Mouse (Mus musculus): ENCODE data around the gene Cym. TPM values are rescaled to one million over a fixed set of nuclear protein-coding genes. Genes with fewer than 3 reads are reported as not detected.

Gene Cym
- polyA plus RNA-seq, 1 experiment from 2014 or later, result 0.27 TPM

DNA sequence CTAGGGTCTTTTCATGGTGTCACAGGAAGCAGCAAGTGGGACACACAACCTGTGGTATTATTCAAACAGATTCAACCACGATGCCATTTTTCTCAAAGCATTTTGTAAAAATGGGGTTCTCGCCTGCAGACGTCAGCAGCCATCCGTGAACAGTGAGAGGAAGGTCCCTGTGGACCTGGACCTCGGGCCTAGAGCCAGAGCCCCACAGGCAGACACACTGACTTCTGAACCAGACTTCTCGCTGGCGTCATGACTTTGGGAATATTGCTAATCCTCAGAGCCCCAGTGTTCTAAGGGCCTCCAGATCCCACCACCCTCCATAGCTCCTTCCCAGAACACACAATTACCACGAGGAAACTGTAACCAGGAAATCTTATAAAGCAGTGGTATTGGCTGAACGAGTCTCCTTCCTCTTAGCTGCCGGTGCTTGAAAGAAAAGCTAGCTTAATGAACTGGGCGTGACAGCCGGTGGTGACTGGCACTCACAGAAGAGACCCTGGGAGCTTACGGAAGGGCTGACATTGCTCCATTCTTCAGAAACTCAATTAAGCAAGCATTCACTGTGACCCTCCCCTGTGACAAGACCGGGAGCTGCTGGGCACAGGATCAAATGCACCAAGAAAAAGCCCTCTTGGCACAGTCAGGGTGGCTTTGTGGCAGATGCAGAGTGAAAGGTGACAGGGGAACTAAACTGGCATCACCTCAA, 20.0 kb upstream of the Cym start:
- Histone ChIP-seq H3K9me3 (no peaks in the 10 kb centered on the region), H3K4me3 (no peak overlapping the region), H3K4me2 (peak overlapping the region; percentile 6; the same call in 1 of the 2 replicates), H3K36me3 (replicated peaks) (no peaks in the 10 kb centered on the region), H3K9ac (no peak overlapping the region), H3K4me1 (peaks cover 8% of the 10 kb centered on the region; the same call in 1 of the 2 replicates), H3K27me3 (replicated peaks) (no peaks in the 10 kb centered on the region), H3K27ac (no peak overlapping the region)
- 19% methylated on average over 14 of the region's 14 CpGs for WGBS
- ATAC-seq (replicated peaks), result 0 out of 2 replicates have a peak, but pooled peaks have one; percentile 48

DNA sequence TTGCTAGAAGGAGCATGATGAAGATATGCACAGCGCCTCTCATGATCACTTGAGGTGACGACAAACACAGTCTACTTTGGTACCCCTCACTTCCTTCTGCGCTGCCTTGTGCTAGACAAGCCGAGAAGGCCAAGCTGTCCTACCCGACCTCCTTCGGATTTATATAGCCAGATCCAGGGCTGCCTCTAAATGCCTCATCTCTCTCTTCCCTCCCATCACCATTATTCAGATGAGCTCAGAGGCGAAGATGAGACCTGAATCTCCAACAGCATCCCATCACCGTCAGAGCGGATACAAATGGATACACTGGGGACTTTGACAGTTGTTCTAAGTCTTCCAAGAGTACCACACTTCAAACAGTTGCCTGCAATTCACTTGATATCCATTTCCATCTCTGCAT, 18.1 kb upstream of the Cym start, which contains the start of gene Prok1:
Gene Prok1 (minus strand): TSS at position 101 of the 400 bp plus-strand sequence.
- H3K4me1 ChIP-seq, result peaks cover 8% of the 10 kb centered on the region; the same call in 1 of the 2 replicates
- H3K9ac ChIP-seq, result no peak within 1 kb of the TSS
- ATAC-seq (replicated peaks), result no peak
- 91% methylated on average over 9 of the region's 9 CpGs for WGBS
- no peaks in the 10 kb centered on the region for H3K9me3 ChIP-seq
- H3K27me3 ChIP-seq (replicated peaks), result no peaks in the 10 kb centered on the region
- H3K36me3 ChIP-seq (replicated peaks), result no peaks in the 10 kb centered on the region
- no peak within 1 kb of the TSS for H3K27ac ChIP-seq
- H3K4me3 ChIP-seq, result no peak within 1 kb of the TSS
- no peak within 1 kb of the TSS for H3K4me2 ChIP-seq

DNA sequence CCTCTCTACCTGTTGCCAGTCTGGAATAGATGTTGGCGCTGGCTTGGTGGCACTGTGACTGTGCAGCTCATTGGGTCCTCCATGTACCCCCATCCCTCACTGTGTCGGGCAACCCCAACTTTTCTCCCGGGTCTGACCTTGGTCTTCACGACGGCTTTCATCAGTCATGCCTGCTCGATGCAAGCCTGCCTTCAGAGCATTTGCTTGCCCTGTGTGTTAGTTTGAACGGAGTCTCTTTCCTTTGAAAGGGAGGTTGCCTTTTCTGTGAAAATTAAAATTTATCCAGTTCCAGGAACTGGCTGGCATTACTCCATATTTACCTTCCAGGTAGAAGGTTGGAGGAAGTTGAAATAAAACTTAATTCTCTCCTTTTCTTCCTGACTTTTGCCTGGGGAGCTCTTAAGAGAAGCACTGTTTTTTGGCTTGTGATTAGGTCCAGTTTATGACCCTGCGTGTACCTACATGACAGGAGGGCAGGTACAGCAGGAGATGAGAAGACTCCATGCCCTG, 17.0 kb upstream of the Cym start:
- Histone ChIP-seq H3K36me3 (replicated peaks) (no peaks in the 10 kb centered on the region), H3K4me3 (no peak overlapping the region), H3K9me3 (no peaks in the 10 kb centered on the region), H3K9ac (no peak overlapping the region), H3K4me2 (no peak overlapping the region), H3K4me1 (peaks cover 8% of the 10 kb centered on the region; the same call in 1 of the 2 replicates), H3K27ac (no peak overlapping the region), H3K27me3 (replicated peaks) (no peaks in the 10 kb centered on the region)
- 88% methylated on average over 8 of the region's 8 CpGs for WGBS
- ATAC-seq (replicated peaks), result no peak

DNA sequence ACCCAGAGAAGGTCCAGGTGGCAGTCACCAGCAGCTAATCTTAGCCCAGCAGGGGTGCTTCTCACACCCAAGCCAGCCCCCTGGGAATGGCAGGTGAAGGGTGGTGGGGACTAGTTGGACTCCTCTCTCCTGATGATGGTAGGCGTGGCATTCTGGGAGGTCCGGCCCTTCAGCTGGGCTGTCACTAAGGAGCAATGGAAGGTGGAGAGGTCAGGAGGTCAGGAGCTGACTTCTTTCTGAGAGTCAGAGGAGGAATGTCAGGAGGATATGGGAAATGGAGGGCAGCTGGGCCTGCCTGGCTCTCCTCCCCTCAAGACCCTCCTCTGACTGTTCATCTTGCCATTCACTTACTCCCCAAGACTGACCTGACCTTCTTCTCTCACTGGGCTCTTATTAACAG, 16.5 kb upstream of the Cym start:
- Histone ChIP-seq H3K4me2 (no peak overlapping the region), H3K27ac (no peak overlapping the region), H3K9me3 (no peaks in the 10 kb centered on the region), H3K36me3 (replicated peaks) (no peaks in the 10 kb centered on the region), H3K27me3 (replicated peaks) (no peaks in the 10 kb centered on the region), H3K4me3 (no peak overlapping the region), H3K9ac (no peak overlapping the region), H3K4me1 (peaks cover 12% of the 10 kb centered on the region; the same call in 1 of the 2 replicates)
- no peak for ATAC-seq (replicated peaks)
- 60% methylated on average over 2 of the region's 2 CpGs for WGBS

DNA sequence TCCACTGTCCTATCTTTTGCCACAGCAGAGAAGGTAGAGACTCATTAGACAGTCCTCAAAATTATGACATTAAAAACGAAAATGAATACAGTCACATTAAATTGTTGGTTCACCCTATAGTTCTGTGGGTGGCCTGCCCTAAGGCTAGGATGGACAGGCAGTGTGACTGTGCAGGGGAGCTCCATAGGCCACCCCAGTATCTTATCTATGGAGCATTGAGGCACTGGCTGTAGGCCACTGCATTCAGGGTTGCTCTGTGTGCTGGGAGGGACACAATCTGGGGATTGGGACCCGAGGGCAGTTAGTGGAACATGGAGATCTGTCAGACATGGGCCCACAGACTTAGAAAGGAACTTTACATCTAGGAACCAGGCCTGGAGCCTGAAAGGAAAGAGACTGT, 12.4 kb upstream of the Cym start:
- Histone ChIP-seq H3K4me2 (no peak overlapping the region), H3K27ac (no peak overlapping the region), H3K9ac (no peak overlapping the region), H3K4me3 (no peak overlapping the region), H3K36me3 (replicated peaks) (no peaks in the 10 kb centered on the region), H3K9me3 (no peaks in the 10 kb centered on the region), H3K27me3 (replicated peaks) (no peaks in the 10 kb centered on the region), H3K4me1 (0 out of 2 replicates have a peak, but pooled peaks cover 4% of the 10 kb centered on the region)
- ATAC-seq (replicated peaks), result peak; percentile 63
- WGBS, result 24% methylated on average over 2 of the region's 2 CpGs

DNA sequence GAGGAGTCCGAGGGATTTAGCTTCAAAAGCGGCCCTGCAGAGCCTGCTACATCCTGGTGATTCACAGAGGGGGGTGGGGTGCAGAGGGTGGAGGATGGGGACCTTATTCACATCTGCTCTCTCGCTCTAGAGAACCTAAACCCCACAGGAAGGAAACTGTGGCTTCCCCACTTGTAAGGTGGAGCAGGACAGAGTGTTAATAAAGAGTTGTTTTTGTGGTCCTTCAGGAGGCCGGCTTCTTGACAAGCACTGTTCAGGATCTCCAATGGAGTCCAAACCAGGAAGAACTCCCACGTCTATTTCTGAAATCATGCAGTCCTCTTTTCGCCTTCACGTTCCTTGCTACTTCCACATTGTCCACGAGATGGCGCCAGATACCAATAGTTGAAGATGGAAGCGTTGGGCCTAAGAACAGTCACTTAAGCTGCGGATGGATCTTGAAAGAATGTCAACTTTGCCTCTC, 11.8 kb upstream of the Cym start:
- Histone ChIP-seq H3K9me3 (no peaks in the 10 kb centered on the region), H3K4me1 (0 out of 2 replicates have a peak, but pooled peaks cover 4% of the 10 kb centered on the region), H3K27ac (no peak overlapping the region), H3K36me3 (replicated peaks) (no peaks in the 10 kb centered on the region), H3K4me2 (peak overlapping the region; percentile 27; the same call in 1 of the 2 replicates), H3K4me3 (no peak overlapping the region), H3K9ac (no peak overlapping the region), H3K27me3 (replicated peaks) (no peaks in the 10 kb centered on the region)
- peak; percentile 65 for ATAC-seq (replicated peaks)
- WGBS, result 7% methylated on average over 11 of the region's 11 CpGs

DNA sequence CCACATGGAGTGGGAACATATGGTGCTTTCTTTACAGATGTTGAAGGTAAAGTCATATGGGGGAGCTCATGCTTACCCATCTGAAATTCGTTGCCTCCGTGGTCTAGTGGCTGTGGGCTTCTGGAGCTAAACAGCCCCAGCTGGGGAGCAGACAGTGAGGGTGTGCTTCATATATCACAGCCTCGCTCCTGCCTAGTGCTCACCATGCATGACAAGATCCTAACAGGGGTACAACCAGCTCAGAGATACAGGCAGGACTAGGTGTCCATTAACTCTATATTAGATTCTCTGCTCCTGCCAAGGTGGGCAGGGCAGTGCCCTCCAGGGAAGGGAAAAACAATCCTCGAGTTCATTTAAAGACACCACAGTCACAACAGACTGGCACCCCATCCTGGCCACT, 9.7 kb upstream of the Cym start:
- H3K4me2 ChIP-seq, result no peak overlapping the region
- no peak for ATAC-seq (replicated peaks)
- H3K9me3 ChIP-seq, result no peaks in the 10 kb centered on the region
- 0 out of 2 replicates have a peak, but pooled peaks cover 4% of the 10 kb centered on the region for H3K4me1 ChIP-seq
- 70% methylated on average over 4 of the region's 4 CpGs for WGBS
- H3K4me3 ChIP-seq, result no peak overlapping the region
- H3K36me3 ChIP-seq (replicated peaks), result no peaks in the 10 kb centered on the region
- H3K27ac ChIP-seq, result no peak overlapping the region
- no peak overlapping the region for H3K9ac ChIP-seq
- H3K27me3 ChIP-seq (replicated peaks), result no peaks in the 10 kb centered on the region

DNA sequence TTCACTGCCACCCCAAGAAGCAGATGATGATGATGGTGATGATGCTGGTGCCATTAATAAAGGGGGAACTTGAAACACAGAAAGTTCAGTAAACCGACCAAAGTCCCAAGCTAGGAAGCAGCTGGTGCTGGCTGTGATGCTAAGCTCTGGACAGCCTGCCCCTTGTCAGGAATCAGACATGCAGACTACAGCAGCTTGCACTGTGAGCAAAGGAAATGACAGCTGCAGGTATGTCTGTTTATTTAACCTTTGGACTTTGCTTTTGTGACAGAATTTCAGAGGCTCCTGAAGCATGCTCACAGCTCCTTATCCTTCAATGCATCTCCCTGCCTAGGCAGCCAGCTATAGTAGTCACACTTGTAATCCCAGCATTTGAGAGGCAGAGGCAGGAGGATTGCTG, 9.0 kb upstream of the Cym start, which contains the start of gene A630076J17Rik:
Gene A630076J17Rik (plus strand): TSS at position 88 of the 400 bp plus-strand sequence.
- ATAC-seq (replicated peaks), result no peak
- 56% methylated on average over 1 of the region's 1 CpGs for WGBS
- no peak within 1 kb of the TSS for H3K27ac ChIP-seq
- 0 out of 2 replicates have a peak, but pooled peaks cover 4% of the 10 kb centered on the region for H3K4me1 ChIP-seq
- H3K4me2 ChIP-seq, result no peak within 1 kb of the TSS
- H3K27me3 ChIP-seq (replicated peaks), result no peaks in the 10 kb centered on the region
- H3K36me3 ChIP-seq (replicated peaks), result no peaks in the 10 kb centered on the region
- no peak within 1 kb of the TSS for H3K9ac ChIP-seq
- H3K9me3 ChIP-seq, result no peaks in the 10 kb centered on the region
- no peak within 1 kb of the TSS for H3K4me3 ChIP-seq

DNA sequence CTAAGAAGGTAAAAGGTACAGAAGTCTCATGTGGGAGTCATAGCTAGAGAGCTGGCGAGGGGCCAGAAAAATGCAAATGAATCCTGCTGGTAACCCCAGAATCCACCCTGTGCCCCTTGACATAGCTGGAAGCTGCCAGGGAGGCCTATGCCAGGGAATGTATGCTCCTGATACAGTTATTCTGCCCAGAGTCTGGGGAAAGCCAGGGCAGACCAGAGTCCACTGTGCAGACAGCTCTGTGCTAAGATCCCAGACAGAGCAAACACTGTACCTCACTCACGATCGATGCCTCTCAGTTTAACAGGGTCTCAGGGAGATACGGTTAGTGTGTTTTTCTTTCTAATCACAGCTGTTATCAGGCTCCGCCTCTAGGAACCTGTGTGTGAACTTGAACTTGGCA, 8.3 kb upstream of the Cym start:
- ATAC-seq (replicated peaks), result no peak
- Histone ChIP-seq H3K9me3 (no peaks in the 10 kb centered on the region), H3K27me3 (replicated peaks) (no peaks in the 10 kb centered on the region), H3K4me3 (no peak overlapping the region), H3K36me3 (replicated peaks) (no peaks in the 10 kb centered on the region), H3K4me2 (no peak overlapping the region), H3K27ac (no peak overlapping the region), H3K9ac (no peak overlapping the region), H3K4me1 (0 out of 2 replicates have a peak, but pooled peaks cover 4% of the 10 kb centered on the region)
- WGBS, result 78% methylated on average over 5 of the region's 5 CpGs

DNA sequence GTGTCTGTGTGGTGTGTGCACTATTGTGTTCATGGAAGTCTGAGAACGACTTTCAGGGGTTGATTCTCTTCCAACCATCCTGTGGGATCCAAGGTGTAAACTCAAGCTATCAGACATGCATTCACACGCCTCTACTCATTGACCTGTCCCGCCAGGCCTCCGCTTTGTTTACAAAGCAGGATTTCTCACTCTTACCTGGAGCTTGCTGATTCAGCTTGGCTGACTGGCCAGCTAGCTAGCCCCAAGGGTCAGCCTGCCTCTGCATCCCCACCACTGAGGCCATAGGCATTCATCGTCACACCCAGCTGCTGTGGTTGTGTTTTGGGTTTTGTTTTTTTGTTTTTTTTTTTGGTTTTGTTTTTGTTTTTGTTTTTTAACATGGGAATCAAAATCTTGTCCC, 7.7 kb upstream of the Cym start:
- Histone ChIP-seq H3K36me3 (replicated peaks) (no peaks in the 10 kb centered on the region), H3K9ac (no peak overlapping the region), H3K27me3 (replicated peaks) (no peaks in the 10 kb centered on the region), H3K4me2 (no peak overlapping the region), H3K4me3 (no peak overlapping the region), H3K27ac (no peak overlapping the region), H3K4me1 (0 out of 2 replicates have a peak, but pooled peaks cover 4% of the 10 kb centered on the region), H3K9me3 (no peaks in the 10 kb centered on the region)
- WGBS, result 78% methylated on average over 5 of the region's 5 CpGs
- ATAC-seq (replicated peaks), result no peak

DNA sequence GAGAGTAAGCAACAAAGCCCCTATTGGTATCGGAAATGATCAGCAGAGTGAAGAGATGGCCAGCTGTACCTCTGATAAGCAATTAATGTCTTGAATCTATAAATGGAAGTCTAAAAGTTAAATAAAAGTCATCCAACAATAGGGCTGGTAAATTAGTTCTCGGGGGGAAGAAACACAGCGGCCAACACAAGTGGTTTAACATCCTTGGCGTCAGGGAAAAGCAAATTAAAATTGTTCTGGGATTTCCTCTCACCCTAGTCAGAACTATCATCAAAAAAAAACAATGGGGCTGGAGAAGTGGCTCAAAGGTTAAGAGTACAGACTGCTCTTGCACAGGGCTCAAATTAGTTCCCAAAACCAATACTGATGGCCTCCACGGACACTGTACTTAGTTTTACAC, 4.3 kb upstream of the Cym start:
- no peak for ATAC-seq (replicated peaks)
- no peak overlapping the region for H3K4me3 ChIP-seq
- H3K27ac ChIP-seq, result no peak overlapping the region
- WGBS, result 87% methylated on average over 5 of the region's 5 CpGs
- H3K27me3 ChIP-seq (replicated peaks), result no peaks in the 10 kb centered on the region
- H3K4me2 ChIP-seq, result no peak overlapping the region
- H3K9ac ChIP-seq, result no peak overlapping the region
- no peaks in the 10 kb centered on the region for H3K36me3 ChIP-seq (replicated peaks)
- no peaks in the 10 kb centered on the region for H3K9me3 ChIP-seq
- no peaks in the 10 kb centered on the region for H3K4me1 ChIP-seq

DNA sequence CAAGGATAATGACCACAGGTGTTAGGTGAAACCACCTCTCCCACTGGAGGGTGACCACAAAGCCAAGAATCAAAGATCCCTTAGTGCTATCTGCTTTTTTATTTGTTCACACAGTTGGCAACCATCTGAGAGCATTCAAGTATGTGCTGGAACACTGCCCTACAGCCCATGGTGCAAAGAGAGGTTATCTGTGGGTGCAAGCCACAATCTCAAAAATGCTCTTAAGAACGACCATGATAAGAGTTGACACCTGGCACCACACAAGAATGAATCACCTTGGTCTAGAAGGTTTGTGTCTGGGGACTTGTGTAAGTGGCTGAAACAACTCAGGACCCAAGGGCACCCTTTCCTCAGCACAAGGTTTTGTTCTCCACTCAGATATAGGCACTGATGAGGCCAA, 1.7 kb upstream of the Cym start:
- Histone ChIP-seq H3K4me1 (no peaks in the 10 kb centered on the region), H3K4me3 (no peak overlapping the region), H3K27ac (no peak overlapping the region), H3K9me3 (no peaks in the 10 kb centered on the region), H3K27me3 (replicated peaks) (no peaks in the 10 kb centered on the region), H3K4me2 (no peak overlapping the region), H3K36me3 (replicated peaks) (no peaks in the 10 kb centered on the region), H3K9ac (no peak overlapping the region)
- 81% methylated on average over 1 of the region's 1 CpGs for WGBS
- ATAC-seq (replicated peaks), result no peak

DNA sequence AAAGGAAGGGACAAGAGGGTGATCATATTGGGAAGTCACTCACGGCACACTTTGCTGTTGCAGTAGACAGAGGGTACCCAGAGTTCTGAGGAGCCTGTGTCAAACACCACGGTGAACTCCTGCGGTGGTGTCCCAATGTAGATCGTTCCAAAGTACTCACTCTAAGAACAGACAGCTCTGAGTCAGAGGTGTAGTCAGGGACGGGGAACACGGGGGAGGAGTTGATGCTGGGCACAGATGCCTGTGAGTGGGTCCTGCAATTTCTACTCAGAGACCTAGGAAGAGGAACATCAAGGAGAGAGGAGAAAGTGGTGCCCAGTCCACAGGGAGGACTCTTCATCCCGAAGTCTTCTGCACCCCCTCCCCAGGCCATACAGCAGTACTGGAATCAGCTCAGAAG, 3.0 kb downstream of the Cym start:
- 94% methylated on average over 7 of the region's 7 CpGs for WGBS
- Histone ChIP-seq H3K27ac (no peak overlapping the region), H3K36me3 (replicated peaks) (no peaks in the 10 kb centered on the region), H3K4me1 (no peaks in the 10 kb centered on the region), H3K4me2 (no peak overlapping the region), H3K4me3 (no peak overlapping the region), H3K9ac (no peak overlapping the region), H3K27me3 (replicated peaks) (no peaks in the 10 kb centered on the region), H3K9me3 (no peaks in the 10 kb centered on the region)
- no peak for ATAC-seq (replicated peaks)
